Mouse (Mus musculus): ENCODE data around the gene Espnl.

DNA sequence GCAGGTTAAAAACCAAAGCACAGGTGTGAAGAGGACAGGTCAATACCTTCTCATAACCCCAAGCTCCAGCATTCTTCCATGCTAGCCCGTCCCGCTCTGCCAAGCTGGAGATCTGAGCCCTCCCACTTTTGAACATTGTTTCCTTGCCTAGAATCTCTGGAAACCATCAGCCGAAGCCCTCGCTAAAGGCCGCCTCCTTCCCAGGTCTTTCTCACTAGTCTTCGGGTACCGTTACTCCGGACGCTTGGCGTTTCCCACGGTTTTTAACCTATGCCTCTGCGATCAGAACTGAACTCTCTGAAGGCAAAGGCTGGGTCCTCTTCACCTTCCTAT lies 76.0 kb downstream of the Espnl start:
- TF ChIP-seq ZNF384 (IDR thresholded peaks at IDR 0.05; ENCODE audit: low read depth, low read length) (no peak), MAFK (IDR thresholded peaks at IDR 0.05; ENCODE audit: insufficient read depth, low read depth, low read length) (no peak), ZC3H11A (IDR thresholded peaks at IDR 0.05; ENCODE audit: borderline replicate concordance, low read depth, low read length) (no peak), CHD2 (IDR thresholded peaks at IDR 0.05; ENCODE audit: low read depth, low read length) (no peak)

Measured in ES-E14 (cell line).